Mouse (Mus musculus): ENCODE measurements around the gene Vasn. TPM values are rescaled to one million over a fixed set of nuclear protein-coding genes. Genes with fewer than 3 reads are reported as not detected.

Vasn gene
- polyA plus RNA-seq, 1 experiment from 2014 or later: 4.2 TPM

- Histone ChIP-seq H3K27ac (ENCODE audit: low read length) (no peak overlapping the region), H3K9me3 (replicated peaks; ENCODE audit: control insufficient read depth, low read length, poor library complexity, severe bottlenecking) (no peaks in the 10 kb centered on the region), H3K36me3 (ENCODE audit: control insufficient read depth, insufficient read depth, low read length) (peaks cover 4% of the 10 kb centered on the region), H3K4me3 (ENCODE audit: low read depth, low read length) (no peak overlapping the region), H3K9ac (ENCODE audit: low read depth, low read length) (no peak overlapping the region), H3K4me1 (ENCODE audit: control insufficient read depth, insufficient read depth, low read length) (no peaks in the 10 kb centered on the region), H3K27me3 (ENCODE audit: control insufficient read depth, insufficient read depth, low read depth, low read length) (no peaks in the 10 kb centered on the region), H3K4me2 (ENCODE audit: low read length) (no peak overlapping the region)
- no peak for ATAC-seq
- WGBS: 92% methylated on average over 3 of the region's 3 CpGs
Observed at GRCm38 (mm10) chr16:4633661-4634060, 6.1 kb upstream of the Vasn start.

DNA sequence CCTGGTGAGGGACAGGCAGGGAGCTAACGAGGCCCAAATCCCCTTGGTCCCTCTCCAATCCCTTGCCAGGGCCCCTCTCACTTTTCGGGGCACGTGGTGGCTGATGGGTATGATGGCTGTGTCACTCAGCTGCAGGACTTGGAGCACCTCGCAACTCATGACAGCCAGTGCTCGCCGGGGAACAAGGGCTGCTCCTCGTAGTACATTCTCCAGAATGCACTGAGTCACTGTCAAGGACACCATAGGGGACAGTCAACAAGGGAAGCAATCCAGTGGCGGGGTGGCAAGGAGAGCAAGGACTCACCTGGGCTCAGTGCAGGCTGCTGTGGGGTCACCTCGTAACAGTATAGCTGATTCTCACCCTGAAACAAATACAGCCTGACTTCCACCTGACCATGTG, 5.1 kb upstream of the Vasn start:
- no peak for ATAC-seq
- Histone ChIP-seq H3K9me3 (replicated peaks; ENCODE audit: control insufficient read depth, low read length, poor library complexity, severe bottlenecking) (no peaks in the 10 kb centered on the region), H3K4me1 (ENCODE audit: control insufficient read depth, insufficient read depth, low read length) (0 out of 2 replicates have a peak, but pooled peaks cover 2% of the 10 kb centered on the region), H3K36me3 (ENCODE audit: control insufficient read depth, insufficient read depth, low read length) (peaks cover 4% of the 10 kb centered on the region), H3K4me2 (ENCODE audit: low read length) (no peak overlapping the region), H3K4me3 (ENCODE audit: low read depth, low read length) (no peak overlapping the region), H3K27ac (ENCODE audit: low read length) (no peak overlapping the region), H3K9ac (ENCODE audit: low read depth, low read length) (no peak overlapping the region), H3K27me3 (ENCODE audit: control insufficient read depth, insufficient read depth, low read depth, low read length) (no peaks in the 10 kb centered on the region)
- WGBS: 90% methylated on average over 9 of the region's 9 CpGs

- H3K4me2 ChIP-seq (ENCODE audit: low read length): no peak overlapping the region
- no peak overlapping the region for H3K27ac ChIP-seq (ENCODE audit: low read length)
- no peak for ATAC-seq
- peaks cover 5% of the 10 kb centered on the region; the same call in 1 of the 2 replicates for H3K4me1 ChIP-seq (ENCODE audit: control insufficient read depth, insufficient read depth, low read length)
- H3K9me3 ChIP-seq (replicated peaks; ENCODE audit: control insufficient read depth, low read length, poor library complexity, severe bottlenecking): no peaks in the 10 kb centered on the region
- no peak overlapping the region for H3K9ac ChIP-seq (ENCODE audit: low read depth, low read length)
- H3K27me3 ChIP-seq (ENCODE audit: control insufficient read depth, insufficient read depth, low read depth, low read length): no peaks in the 10 kb centered on the region
- no peak overlapping the region for H3K4me3 ChIP-seq (ENCODE audit: low read depth, low read length)
- 71% methylated on average over 4 of the region's 4 CpGs for WGBS
- H3K36me3 ChIP-seq (ENCODE audit: control insufficient read depth, insufficient read depth, low read length): peaks cover 4% of the 10 kb centered on the region
Observed at GRCm38 (mm10) chr16:4635760-4636159, 4.0 kb upstream of the Vasn start.

DNA sequence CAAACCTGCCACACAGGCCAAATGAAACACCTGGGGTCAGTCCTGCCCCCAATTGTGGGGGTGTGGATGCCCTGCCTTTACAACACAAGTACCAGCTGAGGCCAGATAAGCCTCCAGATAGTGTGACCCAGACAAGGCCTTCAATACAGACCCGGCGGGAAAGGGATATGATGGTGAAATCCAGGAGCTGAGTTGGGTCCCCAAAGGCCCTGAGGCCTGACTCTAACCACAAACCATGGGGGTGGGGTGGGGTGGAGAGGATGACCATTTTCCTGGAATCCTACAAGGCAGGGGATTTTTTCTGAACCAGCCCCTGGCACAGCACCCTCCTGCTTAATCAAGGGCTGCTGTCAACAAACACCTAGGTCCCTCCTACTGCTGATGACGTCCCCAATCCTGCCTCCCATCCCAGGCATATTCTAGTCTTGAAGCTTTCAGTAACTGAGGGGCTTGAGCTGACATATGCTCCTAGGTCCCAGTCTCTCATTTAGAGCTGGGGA, 800 bp upstream of the Vasn start:
- WGBS: 84% methylated on average over 3 of the region's 3 CpGs

GRCm38 (mm10) chr16:4640267-4641005, 695 bp downstream of the Vasn start:
- Histone ChIP-seq H3K9me3 (replicated peaks; ENCODE audit: control insufficient read depth, low read length, poor library complexity, severe bottlenecking) (no peaks in the 10 kb centered on the region), H3K27me3 (ENCODE audit: control insufficient read depth, insufficient read depth, low read depth, low read length) (no peaks in the 10 kb centered on the region), H3K4me2 (ENCODE audit: low read length) (peak overlapping the region; percentile 77), H3K27ac (ENCODE audit: low read length) (no peak overlapping the region), H3K36me3 (ENCODE audit: control insufficient read depth, insufficient read depth, low read length) (no peaks in the 10 kb centered on the region), H3K4me3 (ENCODE audit: low read depth, low read length) (peak overlapping the region; percentile 44), H3K4me1 (ENCODE audit: control insufficient read depth, insufficient read depth, low read length) (peaks cover 7% of the 10 kb centered on the region), H3K9ac (ENCODE audit: low read depth, low read length) (peak overlapping the region; percentile 62)
- peak; percentile 9; the same call in 1 of the 2 replicates for ATAC-seq
- 14% methylated on average over 17 of the region's 17 CpGs for WGBS

More for the DNA sequence above, 800 bp upstream of the Vasn start:
- H3K27me3 ChIP-seq (ENCODE audit: control insufficient read depth, insufficient read depth, low read depth, low read length): no peaks in the 10 kb centered on the region
- H3K9me3 ChIP-seq (replicated peaks; ENCODE audit: control insufficient read depth, low read length, poor library complexity, severe bottlenecking): no peaks in the 10 kb centered on the region
- H3K9ac ChIP-seq (ENCODE audit: low read depth, low read length): no peak overlapping the region
- ATAC-seq: no peak
- H3K4me3 ChIP-seq (ENCODE audit: low read depth, low read length): no peak overlapping the region
- no peak overlapping the region for H3K27ac ChIP-seq (ENCODE audit: low read length)
- peaks cover 7% of the 10 kb centered on the region for H3K4me1 ChIP-seq (ENCODE audit: control insufficient read depth, insufficient read depth, low read length)
- H3K4me2 ChIP-seq (ENCODE audit: low read length): no peak overlapping the region
- peaks cover 4% of the 10 kb centered on the region for H3K36me3 ChIP-seq (ENCODE audit: control insufficient read depth, insufficient read depth, low read length)

GRCm38 (mm10) chr16:4641119-4641838, 1.5 kb downstream of the Vasn start:
- Histone ChIP-seq H3K4me1 (ENCODE audit: control insufficient read depth, insufficient read depth, low read length) (peaks cover 7% of the 10 kb centered on the region), H3K4me3 (ENCODE audit: low read depth, low read length) (no peak overlapping the region), H3K27me3 (ENCODE audit: control insufficient read depth, insufficient read depth, low read depth, low read length) (no peaks in the 10 kb centered on the region), H3K9me3 (replicated peaks; ENCODE audit: control insufficient read depth, low read length, poor library complexity, severe bottlenecking) (no peaks in the 10 kb centered on the region), H3K27ac (ENCODE audit: low read length) (no peak overlapping the region), H3K9ac (ENCODE audit: low read depth, low read length) (no peak overlapping the region), H3K36me3 (ENCODE audit: control insufficient read depth, insufficient read depth, low read length) (no peaks in the 10 kb centered on the region), H3K4me2 (ENCODE audit: low read length) (peak overlapping the region; percentile 77)
- 61% methylated on average over 3 of the region's 3 CpGs for WGBS
- ATAC-seq: no peak

DNA sequence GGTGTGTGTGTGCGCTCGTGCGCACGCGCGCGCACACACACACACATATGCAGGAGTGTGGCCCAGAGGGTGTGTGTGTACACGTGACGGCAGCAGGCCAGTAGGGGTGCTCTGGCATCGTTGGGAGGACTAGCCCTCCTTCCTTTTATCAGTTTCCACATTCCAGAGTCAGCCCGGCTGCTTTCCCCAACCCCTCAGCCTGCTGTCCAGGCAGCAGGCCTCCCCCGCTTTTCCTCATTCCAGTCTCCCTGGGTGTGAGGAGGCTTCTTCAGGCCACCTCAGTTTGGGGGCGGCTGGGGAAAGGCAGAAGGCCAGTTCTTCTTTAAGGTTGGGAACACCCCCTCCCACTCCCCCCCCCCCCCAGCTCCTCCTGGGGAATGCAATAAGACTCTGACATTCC, 2.4 kb downstream of the Vasn start:
- no peaks in the 10 kb centered on the region for H3K27me3 ChIP-seq (ENCODE audit: control insufficient read depth, insufficient read depth, low read depth, low read length)
- WGBS: 42% methylated on average over 13 of the region's 13 CpGs
- H3K9ac ChIP-seq (ENCODE audit: low read depth, low read length): no peak overlapping the region
- H3K36me3 ChIP-seq (ENCODE audit: control insufficient read depth, insufficient read depth, low read length): no peaks in the 10 kb centered on the region
- H3K4me2 ChIP-seq (ENCODE audit: low read length): no peak overlapping the region
- no peaks in the 10 kb centered on the region for H3K9me3 ChIP-seq (replicated peaks; ENCODE audit: control insufficient read depth, low read length, poor library complexity, severe bottlenecking)
- ATAC-seq: no peak
- H3K4me1 ChIP-seq (ENCODE audit: control insufficient read depth, insufficient read depth, low read length): peaks cover 7% of the 10 kb centered on the region
- no peak overlapping the region for H3K4me3 ChIP-seq (ENCODE audit: low read depth, low read length)
- H3K27ac ChIP-seq (ENCODE audit: low read length): no peak overlapping the region

- Histone ChIP-seq H3K36me3 (ENCODE audit: control insufficient read depth, insufficient read depth, low read length) (no peaks in the 10 kb centered on the region), H3K4me2 (ENCODE audit: low read length) (no peak overlapping the region), H3K27ac (ENCODE audit: low read length) (0 out of 2 replicates have a peak overlapping the region, but pooled peaks have one; percentile 5), H3K27me3 (ENCODE audit: control insufficient read depth, insufficient read depth, low read depth, low read length) (no peaks in the 10 kb centered on the region), H3K9me3 (replicated peaks; ENCODE audit: control insufficient read depth, low read length, poor library complexity, severe bottlenecking) (no peaks in the 10 kb centered on the region), H3K4me3 (ENCODE audit: low read depth, low read length) (no peak overlapping the region), H3K9ac (ENCODE audit: low read depth, low read length) (no peak overlapping the region), H3K4me1 (ENCODE audit: control insufficient read depth, insufficient read depth, low read length) (peaks cover 7% of the 10 kb centered on the region)
- 89% methylated on average over 6 of the region's 6 CpGs for WGBS
- ATAC-seq: no peak
Observed at GRCm38 (mm10) chr16:4642937-4643336, 3.2 kb downstream of the Vasn start.

Measured in midbrain, embryonic 16.5 days (tissue).